Mouse (Mus musculus): ENCODE results near the gene Dyrk4. TPM values are rescaled to one million over a fixed set of nuclear protein-coding genes. Genes with fewer than 3 reads are reported as not detected.

Gene Dyrk4
- polyA plus RNA-seq (2017; shearing (Covaris generic)), result under 1 TPM in 1 of 2 experiments, not detected in 1; 0.23 TPM

DNA sequence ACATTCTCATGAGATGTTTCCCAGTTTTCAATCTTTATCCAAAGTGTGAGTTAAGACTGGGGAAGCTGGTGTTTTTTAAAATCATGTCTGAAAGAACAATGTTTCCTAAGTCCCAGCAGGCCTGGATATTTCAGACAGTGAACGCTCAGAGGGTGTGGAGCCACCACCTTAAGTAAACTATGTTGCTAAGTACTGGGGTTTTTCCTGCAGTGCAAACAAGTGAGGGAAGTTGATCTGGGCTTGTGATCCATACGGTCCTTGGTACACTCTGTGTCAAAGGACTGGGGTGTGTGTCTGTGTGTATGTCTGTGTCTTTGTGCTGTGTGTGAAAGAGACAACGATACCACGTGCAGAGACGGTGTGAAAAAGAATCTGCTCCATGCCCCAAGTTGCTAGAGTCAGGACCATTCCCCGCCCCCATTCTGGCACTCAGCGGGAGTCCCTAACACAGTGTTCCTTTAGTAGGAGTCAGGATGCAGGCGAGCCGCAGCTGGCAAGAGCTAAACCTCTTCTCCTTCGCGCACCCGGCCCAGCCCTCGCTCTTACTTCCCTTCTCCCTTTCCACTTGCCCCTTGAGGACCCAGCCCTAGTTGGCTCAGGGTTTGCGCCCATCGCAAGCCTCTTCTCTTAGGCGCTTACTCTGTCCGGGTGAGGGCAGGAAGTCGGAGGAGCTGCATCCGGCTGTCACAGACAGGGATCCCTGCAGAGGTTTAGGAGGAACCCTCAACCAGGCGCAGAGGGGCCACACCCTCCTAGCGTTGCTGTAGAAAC is at the start of gene Dyrk4:
Dyrk4 (minus strand) TSS at position 729 of the 771 bp plus-strand sequence.
- ATAC-seq, result no peak

- ATAC-seq, result no peak
Observed at GRCm38 (mm10) chr6:126966241-126967026, 44.8 kb upstream of the Dyrk4 start.

GRCm38 (mm10) chr6:126963426-126963825 is 41.8 kb upstream of the Dyrk4 start:
- ATAC-seq, result no peak

DNA sequence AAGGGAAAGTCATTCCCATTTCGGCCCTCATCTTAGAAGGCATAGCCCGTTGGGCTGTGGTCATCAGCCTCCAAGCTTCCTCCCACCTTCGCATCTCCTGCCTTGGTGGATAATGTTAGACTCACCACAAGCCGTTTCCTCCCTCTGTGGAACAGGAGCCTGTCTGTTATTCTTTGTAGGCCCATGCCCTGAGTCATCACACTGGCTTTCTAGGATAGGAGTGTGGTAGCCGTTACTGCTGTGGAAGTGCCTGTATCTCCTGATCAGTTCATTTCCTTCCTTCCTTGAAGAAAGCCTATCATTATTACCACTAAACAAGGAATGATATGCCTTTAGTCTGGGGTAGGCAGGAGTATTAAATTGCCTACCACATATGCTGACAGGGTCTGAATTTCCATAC is 41.1 kb upstream of the Dyrk4 start:
- ATAC-seq, result no peak

DNA sequence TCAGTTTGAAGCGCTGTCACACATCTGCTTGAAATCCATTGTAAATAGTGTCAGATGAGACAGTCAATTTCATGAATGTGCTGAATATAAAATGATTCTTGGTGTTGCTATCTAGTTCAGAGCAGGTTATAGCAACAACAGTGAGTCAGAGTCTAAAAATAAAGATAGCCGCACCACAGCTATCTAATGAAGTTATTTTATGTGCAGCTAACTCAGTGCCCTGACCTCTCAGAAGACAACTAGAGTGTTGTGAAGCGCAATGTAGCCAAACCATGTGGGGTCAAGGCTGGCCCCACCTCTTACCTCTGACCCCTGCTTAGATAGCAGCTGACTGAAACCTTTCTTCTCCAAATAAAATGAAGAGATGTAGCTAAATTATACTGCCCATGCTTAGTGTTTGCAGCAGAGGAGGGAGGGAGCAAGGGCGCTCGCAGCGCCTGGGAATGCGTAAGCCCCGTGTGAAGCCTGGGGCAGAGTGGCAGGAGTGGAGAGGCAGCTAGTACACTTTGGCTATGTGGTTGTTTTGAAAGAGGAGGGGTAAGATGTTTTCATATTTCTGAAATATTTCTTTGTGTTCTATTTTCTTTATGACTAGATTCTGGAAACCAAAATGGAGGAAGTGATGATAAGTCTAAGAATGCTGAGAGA is 39.9 kb upstream of the Dyrk4 start:
- ATAC-seq, result no peak

- ATAC-seq, result no peak
Observed at GRCm38 (mm10) chr6:126955734-126956133, 34.1 kb upstream of the Dyrk4 start.

DNA sequence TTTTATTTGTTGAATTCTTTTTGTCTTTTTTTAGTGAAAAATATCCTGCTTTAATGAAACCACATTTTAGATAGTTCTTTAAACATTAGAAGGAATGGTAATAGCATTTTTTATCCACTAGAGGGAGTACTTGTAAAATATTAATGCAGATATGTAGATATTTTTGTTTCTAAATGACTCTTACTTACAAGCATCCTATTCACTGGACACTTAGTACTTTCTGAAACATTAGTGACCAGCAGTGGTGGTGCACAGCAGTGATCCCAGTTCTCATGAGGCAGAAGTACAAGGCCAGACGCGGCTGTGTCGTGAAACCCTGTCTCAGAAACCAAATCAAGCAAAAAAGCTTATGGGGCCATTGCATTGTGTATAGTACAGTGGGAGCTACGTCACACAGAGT is 26.7 kb upstream of the Dyrk4 start:
- no peak for ATAC-seq

GRCm38 (mm10) chr6:126940451-126940850 is 18.8 kb upstream of the Dyrk4 start:
- no peak for ATAC-seq

DNA sequence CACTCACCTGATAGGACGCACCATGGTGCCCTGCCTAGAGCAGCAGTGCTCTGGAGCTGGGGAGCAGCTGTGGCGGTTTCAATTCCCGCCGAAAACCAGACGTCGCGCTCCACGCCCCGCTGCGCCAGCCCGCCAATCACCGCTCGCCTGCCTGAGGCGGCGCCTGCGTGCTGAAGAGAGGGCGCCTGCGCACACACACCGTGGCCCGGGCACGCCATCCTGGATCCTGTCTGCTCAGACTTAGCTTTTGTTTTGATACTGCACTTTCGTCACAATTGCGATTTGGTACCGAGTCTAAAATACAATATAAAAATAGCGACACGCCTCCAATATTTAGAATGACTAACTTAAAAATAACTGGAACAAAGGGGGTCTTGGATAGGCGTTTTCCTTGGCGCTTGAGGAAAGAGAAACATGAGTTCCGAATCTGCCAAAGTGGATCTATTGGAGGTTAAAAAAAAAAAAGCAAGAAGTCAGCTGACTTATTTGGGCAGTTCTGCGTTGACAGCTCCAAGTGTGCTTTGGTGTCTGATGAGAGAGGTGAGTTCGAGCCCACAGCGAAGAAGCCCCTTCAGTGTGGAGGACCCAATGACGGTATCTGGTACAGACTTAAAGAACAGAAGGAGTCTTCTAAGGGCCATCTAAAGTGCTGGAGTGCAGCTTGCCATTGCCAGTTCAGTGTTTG is 18.0 kb upstream of the Dyrk4 start, which contains the start of the genes Rad51ap1 and D6Wsu163e:
Rad51ap1 (minus strand) TSS at position 101 of the 685 bp plus-strand sequence.
D6Wsu163e (plus strand) TSS at position 476 of the 685 bp plus-strand sequence.
- peak; percentile 95 for ATAC-seq

DNA sequence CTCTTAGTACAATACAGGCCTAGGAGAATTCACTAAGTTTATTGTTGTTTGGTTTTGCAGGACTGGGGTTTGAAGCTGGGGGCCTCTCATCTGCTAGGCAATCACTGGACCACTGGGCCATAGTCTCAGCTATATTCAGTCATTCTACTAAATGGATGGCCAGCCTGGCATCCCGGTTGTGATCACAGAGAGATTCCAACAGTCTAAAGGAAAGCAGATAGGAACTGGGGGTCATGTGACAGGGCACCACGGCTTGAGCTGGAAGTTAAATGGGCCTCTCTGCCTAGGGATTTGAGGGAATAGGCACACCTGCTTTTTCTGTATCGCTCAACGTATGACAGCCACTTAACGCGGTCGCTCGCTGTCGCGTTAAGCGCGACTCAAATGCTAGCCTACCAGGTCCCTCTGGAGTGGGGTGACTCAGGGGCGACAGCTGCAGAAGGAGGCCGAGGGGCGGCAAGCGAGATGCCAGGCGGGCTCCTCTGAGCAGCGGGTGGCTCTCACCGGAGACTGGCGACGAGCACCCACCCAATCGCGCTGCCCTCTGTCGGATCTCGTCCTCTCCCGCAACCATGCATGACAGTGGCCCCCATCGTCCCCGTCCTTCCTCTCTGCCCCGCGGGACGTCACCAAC is 17.3 kb upstream of the Dyrk4 start:
- no peak for ATAC-seq

DNA sequence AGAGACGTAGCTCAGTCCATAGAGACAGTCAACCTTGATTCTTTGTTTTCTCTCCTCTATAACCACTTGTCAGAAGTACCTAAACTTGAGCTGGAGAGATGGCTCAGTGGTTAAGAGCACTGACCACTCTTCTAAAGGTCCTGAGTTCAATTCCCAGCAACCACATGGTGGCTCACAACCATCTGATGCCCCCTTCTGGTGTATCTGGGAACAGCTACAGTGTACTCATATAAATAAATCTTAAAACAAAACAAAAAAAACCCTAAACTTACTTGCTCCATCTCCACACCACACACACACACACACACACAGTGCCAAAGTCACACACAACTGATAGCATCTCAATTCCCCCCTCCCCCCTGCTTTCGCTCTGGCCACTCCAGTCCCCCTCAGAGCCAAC is 16.4 kb upstream of the Dyrk4 start:
- no peak for ATAC-seq

GRCm38 (mm10) chr6:126932896-126933295 is 11.3 kb upstream of the Dyrk4 start:
- ATAC-seq, result no peak

- ATAC-seq, result no peak
Observed at GRCm38 (mm10) chr6:126914928-126915327, 6.7 kb downstream of the Dyrk4 start.

- peak; percentile 59 for ATAC-seq
Observed at GRCm38 (mm10) chr6:126910727-126911126, 10.9 kb downstream of the Dyrk4 start.

DNA sequence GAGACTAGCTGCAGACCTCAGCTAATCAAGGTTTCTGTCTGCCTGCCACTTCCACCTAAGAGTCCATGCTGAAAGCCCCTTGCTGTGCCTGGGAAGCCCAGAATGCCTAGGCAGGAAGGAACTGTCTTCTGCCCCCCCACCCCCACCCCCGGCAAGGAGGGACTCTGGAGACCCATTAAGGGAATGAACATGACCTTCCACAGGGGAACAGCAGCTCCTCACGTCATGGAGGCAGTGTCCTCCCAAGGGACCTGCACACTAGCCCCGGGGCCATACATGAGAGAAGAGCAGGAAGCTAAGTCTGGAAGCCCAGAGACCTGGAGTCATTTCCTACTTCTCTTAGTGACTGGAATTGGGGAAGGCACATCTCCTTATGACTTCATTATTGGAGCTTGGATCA is 13.8 kb downstream of the Dyrk4 start:
- ATAC-seq, result no peak

- ATAC-seq, result no peak
Observed at GRCm38 (mm10) chr6:126907378-126907777, 14.3 kb downstream of the Dyrk4 start.

DNA sequence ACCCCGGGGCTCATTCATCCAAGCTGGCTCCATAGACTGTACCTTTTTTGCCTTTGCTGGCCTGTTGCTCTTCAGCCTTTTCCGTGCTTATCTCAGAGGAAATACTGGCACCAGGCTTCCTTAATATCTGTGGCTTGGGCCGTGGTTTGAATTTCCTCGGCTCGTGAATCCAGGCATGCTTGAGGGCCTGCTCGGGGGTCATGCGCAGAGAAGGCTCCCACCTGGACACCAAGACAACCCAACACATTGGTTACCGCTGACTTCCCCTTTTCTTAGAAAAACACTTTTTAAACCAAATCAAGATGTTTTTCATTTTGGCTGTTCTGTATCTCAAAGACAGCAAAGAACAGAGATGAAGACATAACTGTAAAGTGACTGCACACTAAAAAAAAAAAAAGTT is 44.5 kb downstream of the Dyrk4 start:
- no peak for ATAC-seq

DNA sequence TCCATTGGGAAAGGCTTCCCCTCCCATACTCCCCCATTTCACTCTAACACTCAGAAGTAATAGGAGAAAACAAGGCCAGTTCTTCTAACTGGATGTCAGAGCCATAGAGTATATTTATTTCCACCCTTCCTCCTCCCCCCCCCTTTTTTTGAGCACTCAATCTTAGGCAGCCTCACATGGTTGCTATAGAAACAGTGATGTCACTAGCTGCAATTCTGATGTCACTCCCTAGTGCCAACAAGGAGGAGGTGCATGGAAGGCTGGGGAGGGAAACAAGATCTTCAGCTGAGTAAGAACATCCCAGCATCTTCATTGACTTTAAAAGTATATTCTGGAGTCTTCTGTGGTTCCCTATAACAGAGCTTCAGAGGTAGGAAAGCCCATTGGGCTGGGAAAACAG is 68.8 kb downstream of the Dyrk4 start, which contains the start of gene Akap3:
Akap3 (plus strand) TSS at position 218 of the 400 bp plus-strand sequence.
- ATAC-seq, result no peak

GRCm38 (mm10) chr6:126848712-126849704 is 72.6 kb downstream of the Dyrk4 start, which contains the start of gene Ndufa9:
TSS of gene Ndufa9 (minus strand) at chr6:126849136.
- peak; percentile 90 for ATAC-seq

GRCm38 (mm10) chr6:126836628-126837027 is 85.0 kb downstream of the Dyrk4 start:
- peak; percentile 85 for ATAC-seq
